Mouse (Mus musculus): ENCODE measurements around the gene Pdia2. TPM values are rescaled to one million over a fixed set of nuclear protein-coding genes. Genes with fewer than 3 reads are reported as not detected.

The Pdia2 gene
- polyA plus RNA-seq, 1 experiment from 2014 or later: 36.4 TPM

DNA sequence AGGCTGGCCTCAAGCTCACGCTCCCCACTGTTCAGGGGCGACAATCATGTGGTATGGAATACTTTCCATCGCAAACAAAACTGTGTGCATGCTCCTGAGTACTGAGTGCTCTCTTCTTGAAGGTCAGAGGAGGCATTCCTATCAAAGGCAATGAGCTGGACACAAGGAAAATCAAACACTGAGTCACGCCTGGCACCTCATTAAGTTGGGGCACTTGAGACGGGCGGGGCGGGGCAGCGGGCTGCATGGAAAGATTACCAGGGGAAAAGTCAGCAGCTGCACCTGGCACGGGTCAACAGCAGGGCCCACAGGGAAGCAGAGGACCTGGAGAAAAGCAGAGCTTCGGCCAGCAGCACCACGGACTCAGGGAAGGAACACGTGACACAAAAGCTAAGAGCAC is 26.3 kb upstream of the Pdia2 start:
- Histone ChIP-seq H3K4me2 (replicated peaks) (no peak overlapping the region), H3K4me1 (replicated peaks) (no peaks in the 10 kb centered on the region), H3K27me3 (replicated peaks) (no peaks in the 10 kb centered on the region), H3K9ac (no peak overlapping the region), H3K27ac (no peak overlapping the region), H3K36me3 (no peaks in the 10 kb centered on the region), H3K9me3 (no peaks in the 10 kb centered on the region), H3K4me3 (replicated peaks) (no peak overlapping the region)
- ATAC-seq: peak; percentile 82
- WGBS: 63% methylated on average over 12 of the region's 12 CpGs

DNA sequence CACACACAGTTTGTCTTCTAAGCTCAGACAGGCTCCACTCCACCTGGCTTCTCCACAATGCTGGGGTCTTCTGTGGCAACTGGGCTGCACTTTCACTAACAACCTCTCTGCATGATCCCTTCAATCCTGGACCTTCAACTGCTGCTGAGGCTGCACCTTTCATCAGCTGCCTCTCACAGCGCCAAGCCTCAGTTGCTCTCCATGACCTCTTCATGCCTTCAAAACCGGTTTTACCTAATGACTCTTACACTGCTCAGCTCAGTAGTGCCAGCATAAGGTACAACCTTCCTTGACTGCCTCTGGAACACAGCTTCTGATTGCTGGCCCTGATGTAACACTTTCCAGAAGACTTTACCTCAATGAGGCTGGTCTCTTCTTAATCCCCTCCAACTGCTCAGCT is 22.6 kb upstream of the Pdia2 start:
- 63% methylated on average over 2 of the region's 2 CpGs for WGBS

DNA sequence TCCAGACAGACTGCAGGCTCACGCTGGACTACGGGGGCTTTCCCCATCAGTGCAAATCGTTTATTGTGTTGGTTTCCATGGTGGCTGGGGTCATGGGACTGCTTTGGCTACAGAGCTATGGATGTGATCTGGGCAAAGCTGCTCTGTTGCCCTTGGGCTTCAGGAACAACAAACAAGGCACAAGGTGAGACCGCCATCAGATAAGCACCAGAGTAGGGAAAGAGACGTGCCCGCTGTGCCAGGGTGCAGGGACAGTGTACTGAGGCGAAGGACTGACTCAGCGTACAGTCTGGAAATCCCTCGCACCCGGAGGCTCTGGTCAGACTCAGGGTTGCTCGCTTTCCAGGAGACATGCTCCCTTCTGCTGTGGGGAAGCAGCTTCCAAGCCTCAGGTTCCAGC is 13.8 kb upstream of the Pdia2 start:
- H3K4me3 ChIP-seq (replicated peaks): no peak overlapping the region
- no peak overlapping the region for H3K27ac ChIP-seq
- 0 out of 2 replicates have a peak, but pooled peaks cover 2% of the 10 kb centered on the region for H3K36me3 ChIP-seq
- 87% methylated on average over 11 of the region's 11 CpGs for WGBS
- no peaks in the 10 kb centered on the region for H3K9me3 ChIP-seq
- no peak overlapping the region for H3K4me2 ChIP-seq (replicated peaks)
- no peaks in the 10 kb centered on the region for H3K4me1 ChIP-seq (replicated peaks)
- ATAC-seq: peak; percentile 74
- H3K9ac ChIP-seq: no peak overlapping the region
- H3K27me3 ChIP-seq (replicated peaks): no peaks in the 10 kb centered on the region

More for the DNA sequence above, 22.6 kb upstream of the Pdia2 start:
- Histone ChIP-seq H3K4me3 (replicated peaks) (no peak overlapping the region), H3K9ac (no peak overlapping the region), H3K4me2 (replicated peaks) (no peak overlapping the region), H3K27ac (no peak overlapping the region), H3K4me1 (replicated peaks) (no peaks in the 10 kb centered on the region), H3K36me3 (no peaks in the 10 kb centered on the region; the same call in 1 of the 2 replicates), H3K27me3 (replicated peaks) (no peaks in the 10 kb centered on the region), H3K9me3 (no peaks in the 10 kb centered on the region)
- 0 out of 2 replicates have a peak, but pooled peaks have one; percentile 32 for ATAC-seq

DNA sequence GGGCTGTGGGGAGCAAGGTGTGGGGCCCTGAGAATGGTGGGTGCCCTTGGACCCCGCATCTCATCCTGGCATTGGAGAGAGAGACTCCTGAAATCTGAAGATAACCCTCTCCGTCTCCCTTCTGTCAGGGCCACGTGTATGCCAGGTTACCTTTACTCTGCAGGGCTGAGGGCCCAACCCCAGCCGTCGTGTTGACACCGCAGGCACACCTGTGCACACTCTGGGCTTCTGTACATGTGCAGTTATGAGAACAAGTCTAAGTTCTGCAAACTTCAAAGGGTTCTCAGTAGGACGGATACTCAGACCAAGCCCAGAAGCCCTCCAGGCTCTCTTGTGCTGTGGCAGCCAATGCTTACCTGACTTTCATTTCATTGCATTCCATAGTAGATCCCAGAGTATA is 13.4 kb upstream of the Pdia2 start:
- H3K27me3 ChIP-seq (replicated peaks): no peaks in the 10 kb centered on the region
- no peaks in the 10 kb centered on the region for H3K9me3 ChIP-seq
- no peak for ATAC-seq
- no peak overlapping the region for H3K27ac ChIP-seq
- H3K36me3 ChIP-seq: 0 out of 2 replicates have a peak, but pooled peaks cover 2% of the 10 kb centered on the region
- no peak overlapping the region for H3K4me2 ChIP-seq (replicated peaks)
- H3K4me1 ChIP-seq (replicated peaks): no peaks in the 10 kb centered on the region
- no peak overlapping the region for H3K4me3 ChIP-seq (replicated peaks)
- H3K9ac ChIP-seq: no peak overlapping the region
- 84% methylated on average over 7 of the region's 7 CpGs for WGBS

DNA sequence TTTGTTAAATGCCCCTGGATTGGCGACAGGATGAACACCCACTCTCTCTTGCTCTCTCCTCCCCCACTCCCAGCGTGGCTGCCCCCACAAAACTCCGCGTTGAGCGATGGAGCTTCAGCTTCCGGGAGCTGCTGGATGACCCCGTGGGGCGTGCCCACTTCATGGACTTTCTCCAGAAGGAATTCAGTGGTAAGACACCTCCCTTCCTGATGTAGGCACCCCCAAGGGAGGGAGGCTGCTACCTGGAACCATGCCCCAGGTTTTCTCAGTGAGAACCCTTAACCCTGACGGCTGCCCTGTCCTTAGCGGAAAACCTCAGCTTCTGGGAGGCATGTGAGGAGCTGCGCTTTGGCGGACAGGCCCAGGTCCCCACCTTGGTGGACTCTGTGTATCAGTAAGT is 8.8 kb upstream of the Pdia2 start, which contains the start of gene Arhgdig:
Gene Arhgdig (minus strand): TSS at position 101 of the 400 bp plus-strand sequence.
- H3K4me2 ChIP-seq (replicated peaks): no peak within 1 kb of the TSS
- H3K9ac ChIP-seq: no peak within 1 kb of the TSS
- no peaks in the 10 kb centered on the region for H3K9me3 ChIP-seq
- peaks cover 18% of the 10 kb centered on the region for H3K27me3 ChIP-seq (replicated peaks)
- ATAC-seq: no peak
- WGBS: 89% methylated on average over 12 of the region's 12 CpGs
- H3K36me3 ChIP-seq: no peaks in the 10 kb centered on the region
- no peak within 1 kb of the TSS for H3K27ac ChIP-seq
- H3K4me3 ChIP-seq (replicated peaks): no peak within 1 kb of the TSS
- H3K4me1 ChIP-seq (replicated peaks): peaks cover 10% of the 10 kb centered on the region

DNA sequence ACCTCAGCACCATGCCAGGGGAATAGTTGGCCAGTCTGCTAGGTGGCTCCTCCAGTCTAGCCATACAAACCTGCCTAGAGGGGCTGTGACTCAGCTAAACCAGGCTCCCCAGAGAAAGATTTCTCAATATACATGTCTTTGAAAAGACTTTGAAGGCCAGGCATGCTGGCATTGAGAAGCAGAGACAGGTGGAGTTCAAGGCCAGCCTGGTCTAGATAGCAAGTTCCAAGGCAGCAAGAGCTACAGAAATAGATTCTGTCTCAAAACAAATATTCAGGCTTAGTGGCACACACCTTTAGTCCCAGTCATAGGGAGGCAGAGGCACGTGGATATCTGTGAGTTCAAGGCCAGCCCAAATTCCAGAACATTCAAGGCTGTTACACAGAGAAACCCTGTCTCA is 7.5 kb upstream of the Pdia2 start:
- Histone ChIP-seq H3K4me1 (replicated peaks) (peaks cover 14% of the 10 kb centered on the region), H3K9me3 (no peaks in the 10 kb centered on the region), H3K36me3 (no peaks in the 10 kb centered on the region), H3K27me3 (replicated peaks) (peaks cover 30% of the 10 kb centered on the region), H3K4me3 (replicated peaks) (no peak overlapping the region), H3K4me2 (replicated peaks) (no peak overlapping the region), H3K9ac (no peak overlapping the region), H3K27ac (no peak overlapping the region)
- ATAC-seq: no peak
- 39% methylated on average over 1 of the region's 1 CpGs for WGBS

DNA sequence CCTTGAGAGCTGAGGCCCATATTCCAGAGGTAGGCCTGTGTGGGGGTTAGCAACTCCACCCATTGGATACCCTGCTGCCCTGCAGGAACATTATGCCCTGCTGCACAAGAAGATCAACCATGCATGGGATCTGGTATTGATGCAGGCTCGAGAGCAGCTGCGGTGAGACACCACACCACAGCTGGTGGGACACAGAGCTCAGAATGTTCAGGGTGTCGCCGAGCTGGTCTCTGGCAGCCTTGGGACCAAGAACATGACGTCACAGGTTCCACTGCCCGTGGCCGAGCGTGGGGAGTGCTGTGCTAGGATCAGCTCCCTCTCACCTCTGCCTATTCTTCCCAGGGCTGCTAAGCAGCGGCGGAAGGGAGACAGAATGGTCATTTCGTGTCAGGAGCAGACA is 5.9 kb upstream of the Pdia2 start:
- no peak overlapping the region for H3K9ac ChIP-seq
- H3K27me3 ChIP-seq (replicated peaks): peaks cover 45% of the 10 kb centered on the region
- H3K4me2 ChIP-seq (replicated peaks): no peak overlapping the region
- H3K36me3 ChIP-seq: no peaks in the 10 kb centered on the region
- no peak overlapping the region for H3K27ac ChIP-seq
- 42% methylated on average over 11 of the region's 11 CpGs for WGBS
- peaks cover 21% of the 10 kb centered on the region for H3K4me1 ChIP-seq (replicated peaks)
- no peak for ATAC-seq
- no peaks in the 10 kb centered on the region for H3K9me3 ChIP-seq
- no peak overlapping the region for H3K4me3 ChIP-seq (replicated peaks)

DNA sequence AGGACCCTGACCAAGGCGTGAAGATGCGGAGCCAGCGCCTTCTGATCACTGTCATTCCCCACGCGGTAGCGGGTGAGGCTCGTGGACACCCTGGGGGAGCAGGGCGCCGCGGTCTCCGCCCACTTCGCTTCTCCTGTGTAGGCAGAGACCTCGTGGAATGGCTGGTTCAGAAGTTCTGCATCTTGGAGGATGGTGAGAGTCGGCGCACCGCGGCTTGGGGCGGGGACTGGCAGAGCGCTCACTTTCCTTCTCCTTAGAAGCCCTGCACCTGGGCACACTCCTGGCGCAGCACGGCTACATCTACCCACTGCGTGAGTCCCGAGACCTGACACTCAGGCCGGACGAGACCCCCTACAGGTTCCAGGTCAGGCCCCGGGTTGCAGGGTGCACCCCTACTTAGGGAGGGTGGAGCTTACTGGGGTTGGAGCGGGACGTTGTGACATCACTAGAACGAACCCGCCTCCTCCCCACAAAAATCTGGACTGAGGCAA is 4.5 kb upstream of the Pdia2 start:
- Histone ChIP-seq H3K27ac (no peak overlapping the region), H3K36me3 (no peaks in the 10 kb centered on the region), H3K27me3 (replicated peaks) (peaks cover 45% of the 10 kb centered on the region), H3K4me3 (replicated peaks) (peak overlapping the region; percentile 56), H3K4me1 (replicated peaks) (peaks cover 21% of the 10 kb centered on the region), H3K9ac (peak overlapping the region; percentile 44), H3K9me3 (no peaks in the 10 kb centered on the region), H3K4me2 (replicated peaks) (peak overlapping the region; percentile 98)
- ATAC-seq: peak; percentile 21
- under 1% methylated on average over 30 of the region's 30 CpGs for WGBS

DNA sequence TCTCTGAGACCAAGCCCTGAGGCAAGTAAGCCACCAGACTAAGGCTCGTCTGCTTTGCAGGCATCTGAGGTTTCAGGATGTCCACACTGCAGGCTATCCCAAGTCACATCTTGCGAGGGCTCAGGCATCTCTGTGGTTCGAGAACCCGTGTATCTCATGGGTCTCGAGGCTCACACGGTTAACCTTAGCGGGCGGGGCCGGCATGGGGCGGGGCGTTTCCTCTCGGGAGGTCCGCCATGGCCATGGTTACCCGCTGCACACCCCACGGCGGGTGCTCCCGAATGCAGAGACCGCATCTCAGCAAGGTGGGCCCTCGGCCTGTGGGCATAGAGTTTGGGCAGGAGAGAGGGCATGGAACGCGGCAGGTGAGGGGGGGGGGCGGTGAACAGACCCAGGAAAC is 3.9 kb upstream of the Pdia2 start, which contains the start of gene Rgs11:
Gene Rgs11 (plus strand): TSS at position 215 of the 400 bp plus-strand sequence.
- peak; percentile 18; the same call in 1 of the 2 replicates for ATAC-seq

DNA sequence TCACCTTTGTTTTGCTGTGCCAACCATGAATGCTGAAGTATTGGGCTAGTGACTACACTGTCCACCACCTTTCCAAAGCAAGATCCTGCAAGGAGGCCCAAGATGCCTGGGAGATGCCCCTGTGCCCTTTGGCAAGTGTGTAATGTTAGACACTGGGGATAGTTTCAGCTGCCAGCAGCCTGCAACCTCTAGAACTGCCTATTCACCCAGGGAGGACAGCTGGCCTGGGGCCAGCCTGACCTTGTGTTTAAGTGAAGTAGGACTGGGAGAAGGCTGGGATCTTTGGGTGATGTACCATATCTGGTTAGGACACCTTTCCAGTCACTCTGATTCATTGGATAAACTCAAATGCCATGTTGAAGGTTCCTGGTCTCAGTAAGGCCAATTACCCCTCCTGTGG is 3.1 kb upstream of the Pdia2 start:
- H3K36me3 ChIP-seq: no peaks in the 10 kb centered on the region
- peaks cover 45% of the 10 kb centered on the region for H3K27me3 ChIP-seq (replicated peaks)
- H3K4me1 ChIP-seq (replicated peaks): peaks cover 21% of the 10 kb centered on the region
- H3K4me2 ChIP-seq (replicated peaks): peak overlapping the region; percentile 99
- H3K27ac ChIP-seq: no peak overlapping the region
- no peak for ATAC-seq
- H3K4me3 ChIP-seq (replicated peaks): no peak overlapping the region
- no peaks in the 10 kb centered on the region for H3K9me3 ChIP-seq
- H3K9ac ChIP-seq: no peak overlapping the region

More for the DNA sequence above, 3.9 kb upstream of the Pdia2 start, which contains the start of gene Rgs11:
- Histone ChIP-seq H3K4me2 (replicated peaks) (peak within 1 kb of the TSS; percentile 99), H3K36me3 (no peaks in the 10 kb centered on the region), H3K27me3 (replicated peaks) (peaks cover 45% of the 10 kb centered on the region), H3K4me1 (replicated peaks) (peaks cover 21% of the 10 kb centered on the region), H3K27ac (no peak within 1 kb of the TSS), H3K4me3 (replicated peaks) (peak within 1 kb of the TSS; percentile 56), H3K9me3 (no peaks in the 10 kb centered on the region), H3K9ac (peak within 1 kb of the TSS; percentile 44)
- WGBS: 3% methylated on average over 22 of the region's 22 CpGs

DNA sequence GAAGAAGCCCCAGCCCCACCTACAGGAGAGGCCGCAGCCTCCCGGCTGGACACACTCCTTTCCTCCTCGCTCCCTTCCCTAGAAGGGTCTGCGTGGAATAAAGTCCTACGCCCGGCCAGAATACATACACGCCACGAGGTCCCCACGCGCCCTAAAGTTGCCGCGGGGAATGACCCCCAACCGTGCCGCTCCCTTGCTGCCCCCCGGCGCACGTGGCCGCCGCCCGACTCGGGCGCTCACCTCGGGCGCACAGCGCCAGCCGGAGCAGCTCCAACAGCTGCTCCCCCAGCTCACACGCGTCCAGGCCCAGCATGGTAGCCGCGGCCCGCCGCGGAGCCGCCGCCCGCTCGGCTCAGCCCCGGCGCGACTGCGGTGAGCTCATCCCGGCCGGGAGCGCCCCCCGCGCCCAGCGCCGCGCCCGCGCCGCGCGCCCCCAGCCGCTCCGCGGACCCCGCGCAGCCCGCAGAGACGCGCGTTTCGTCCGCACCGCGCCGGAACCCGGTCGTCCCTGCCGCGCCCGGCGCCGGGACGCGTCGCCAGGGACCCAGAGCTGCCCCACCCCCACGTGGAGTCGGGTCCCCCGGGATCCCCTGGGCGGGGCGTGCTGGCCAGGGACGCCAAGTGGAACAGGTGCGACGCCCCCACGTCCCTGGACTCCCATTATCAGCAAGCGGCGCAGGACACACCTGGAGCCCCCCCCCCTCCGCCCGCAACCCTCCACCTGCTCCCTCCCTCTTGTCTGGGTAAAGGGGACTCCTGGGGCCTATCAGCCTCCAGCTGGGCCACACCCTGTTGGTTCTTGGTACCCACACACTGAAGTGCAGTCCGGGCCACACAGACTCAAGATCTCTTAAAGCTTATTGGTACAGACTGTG is 2.2 kb upstream of the Pdia2 start:
- H3K9ac ChIP-seq: peak overlapping the region; percentile 52
- under 1% methylated on average over 89 of the region's 92 CpGs for WGBS
- peaks cover 45% of the 10 kb centered on the region for H3K27me3 ChIP-seq (replicated peaks)
- peak; percentile 69 for ATAC-seq
- H3K4me3 ChIP-seq (replicated peaks): peak overlapping the region; percentile 57
- H3K4me2 ChIP-seq (replicated peaks): peak overlapping the region; percentile 99
- H3K27ac ChIP-seq: no peak overlapping the region
- H3K4me1 ChIP-seq (replicated peaks): peaks cover 21% of the 10 kb centered on the region
- H3K9me3 ChIP-seq: no peaks in the 10 kb centered on the region
- H3K36me3 ChIP-seq: 0 out of 2 replicates have a peak, but pooled peaks cover 7% of the 10 kb centered on the region

DNA sequence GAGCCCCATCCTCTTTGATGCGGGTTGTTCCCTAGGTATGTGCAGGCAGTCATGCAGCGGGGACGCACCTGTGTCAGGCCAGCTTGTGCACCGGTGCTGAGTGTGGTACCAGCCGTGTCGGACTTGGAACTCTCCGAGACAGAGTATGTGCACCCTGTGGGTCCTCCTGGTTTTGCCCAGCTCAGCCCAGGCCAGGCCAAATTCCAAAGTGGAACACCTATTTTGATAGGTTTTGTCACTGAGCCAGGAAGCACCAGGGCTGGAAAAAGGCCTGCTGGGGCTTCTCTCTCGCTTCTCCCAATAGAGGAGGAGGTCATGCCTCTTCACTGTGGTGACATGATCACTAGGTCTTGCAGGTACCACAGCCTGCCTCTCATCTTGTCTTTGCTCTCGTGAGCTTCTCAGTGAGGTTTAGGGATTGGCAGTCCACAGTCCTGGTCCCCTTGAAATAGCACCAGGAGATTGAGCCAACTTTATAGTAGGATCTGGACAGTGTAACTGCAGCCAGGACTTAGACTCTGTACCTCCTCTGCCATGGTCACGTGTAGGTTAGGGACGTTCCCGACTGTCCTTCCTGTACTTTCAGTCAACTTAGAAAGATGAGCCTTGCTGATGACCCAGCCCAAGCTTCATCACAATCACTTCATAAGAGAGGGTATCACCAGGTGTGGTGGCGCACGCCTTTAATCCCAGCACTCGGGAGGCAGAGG is 6.3 kb downstream of the Pdia2 start:
- Histone ChIP-seq H3K9ac (no peak overlapping the region), H3K4me1 (replicated peaks) (no peaks in the 10 kb centered on the region), H3K27me3 (replicated peaks) (no peaks in the 10 kb centered on the region), H3K36me3 (peaks cover 62% of the 10 kb centered on the region), H3K9me3 (no peaks in the 10 kb centered on the region), H3K4me2 (replicated peaks) (no peak overlapping the region), H3K4me3 (replicated peaks) (no peak overlapping the region), H3K27ac (no peak overlapping the region)
- WGBS: 97% methylated on average over 15 of the region's 15 CpGs
- no peak for ATAC-seq
